Mouse (Mus musculus) urinary bladder, adult 18-20 months (tissue): ENCODE results near the gene Arfip1.
"Not testable (repeated sequence)": the region's sequence is repeated elsewhere in the genome, so short reads cannot be mapped to it uniquely, and the experiment has no call there.

Source experiments
- DNase-seq, 2 experiments: peaks; one replicate each; pipeline ENCODE4 v3.0.0; 2022; ENCODE audit warnings: low spot score in 2 of 2, mixed read lengths in 2 of 2

Arfip1 gene

DNA sequence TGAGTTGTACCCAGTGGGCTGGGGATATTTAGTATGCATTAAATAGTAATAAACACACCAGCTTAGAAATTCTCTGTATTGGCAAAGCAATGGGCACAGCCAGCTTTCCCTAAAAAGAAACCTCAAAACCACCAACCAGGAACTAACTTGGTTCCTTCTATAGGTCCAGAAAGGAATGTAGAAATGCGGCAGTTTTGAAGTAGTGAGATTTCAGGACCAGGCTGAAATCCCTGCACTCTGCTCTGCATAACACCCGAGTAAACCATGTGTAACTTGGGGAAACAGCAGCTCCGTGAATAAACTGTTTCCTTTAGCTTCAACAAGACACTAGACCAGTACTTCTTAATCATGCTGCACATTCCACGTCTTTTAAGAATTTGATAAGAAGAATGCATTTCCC lies 1.7 kb downstream of the Arfip1 start:
- no peak for DNase-seq

GRCm38 (mm10) chr3:84570501-84570900 lies 11.9 kb downstream of the Arfip1 start:
- no peak for DNase-seq

- DNase-seq = no peak
Observed at GRCm38 (mm10) chr3:84569587-84569986, 12.8 kb downstream of the Arfip1 start.

GRCm38 (mm10) chr3:84568540-84568939 lies 13.9 kb downstream of the Arfip1 start:
- no peak for DNase-seq

GRCm38 (mm10) chr3:84563415-84563814 lies 19.0 kb downstream of the Arfip1 start:
- DNase-seq = no peak

- not testable (repeated sequence) for DNase-seq
Observed at GRCm38 (mm10) chr3:84562911-84563310, 19.5 kb downstream of the Arfip1 start.

GRCm38 (mm10) chr3:84558301-84558700 lies 24.1 kb downstream of the Arfip1 start:
- DNase-seq = no peak

DNA sequence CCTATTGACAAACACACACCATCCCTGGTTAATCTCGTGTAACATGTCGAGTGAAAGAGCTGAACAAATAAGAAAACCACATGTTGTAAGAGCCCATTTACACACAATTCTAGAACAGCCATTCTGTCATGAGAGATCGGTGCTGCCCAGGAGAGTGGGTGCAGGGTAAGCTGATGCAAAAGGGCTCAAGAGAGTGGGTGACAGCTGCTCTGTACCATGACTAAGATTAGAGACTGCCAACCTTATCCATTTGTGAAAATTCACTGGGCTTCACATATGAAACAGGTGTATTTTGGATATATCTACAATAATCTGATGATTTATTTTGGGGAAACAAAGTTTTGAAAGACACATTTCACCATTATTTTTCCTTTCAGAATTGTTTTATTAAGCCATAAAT lies 26.6 kb downstream of the Arfip1 start:
- DNase-seq = no peak

DNA sequence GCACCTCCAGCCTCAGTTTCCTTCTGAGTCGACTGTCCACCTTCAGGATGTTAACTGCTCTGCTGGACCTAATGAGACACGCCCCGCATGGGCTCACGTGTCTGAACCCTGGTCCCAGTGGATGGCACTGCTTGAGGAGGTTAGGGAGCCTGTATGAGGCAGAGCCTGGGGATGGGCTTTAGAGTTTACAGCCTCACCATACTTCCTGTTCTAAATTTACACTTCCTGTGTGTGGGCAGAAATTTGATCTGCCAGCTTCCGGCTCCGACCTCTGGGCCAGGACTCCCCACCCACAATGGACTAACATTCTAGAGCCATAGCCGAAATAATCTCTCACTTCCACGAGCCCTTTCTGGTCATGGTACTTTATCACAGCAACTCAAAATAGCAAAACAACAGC lies 35.2 kb downstream of the Arfip1 start:
- DNase-seq = no peak

DNA sequence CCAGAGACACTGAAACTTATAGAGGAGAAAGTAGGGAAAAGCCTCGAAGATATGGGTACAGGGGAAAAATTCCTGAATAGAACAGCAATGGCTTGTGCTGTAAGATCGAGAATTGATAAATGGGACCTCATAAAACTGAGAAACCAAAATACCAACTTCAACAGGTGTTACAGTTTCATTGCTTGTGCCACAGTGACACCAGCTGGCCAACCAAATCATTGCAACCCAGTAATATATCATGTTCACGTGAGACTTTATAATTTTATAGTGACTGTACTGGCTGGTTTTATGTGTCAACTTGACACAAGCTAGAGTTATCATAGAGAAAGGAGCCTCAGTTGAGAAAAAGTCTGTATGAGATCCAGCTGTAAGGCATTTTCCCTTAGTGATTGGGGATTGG lies 40.0 kb downstream of the Arfip1 start:
- peak; percentile 26 to 51 for DNase-seq

GRCm38 (mm10) chr3:84541881-84542280 lies 40.5 kb downstream of the Arfip1 start:
- DNase-seq = no peak

DNA sequence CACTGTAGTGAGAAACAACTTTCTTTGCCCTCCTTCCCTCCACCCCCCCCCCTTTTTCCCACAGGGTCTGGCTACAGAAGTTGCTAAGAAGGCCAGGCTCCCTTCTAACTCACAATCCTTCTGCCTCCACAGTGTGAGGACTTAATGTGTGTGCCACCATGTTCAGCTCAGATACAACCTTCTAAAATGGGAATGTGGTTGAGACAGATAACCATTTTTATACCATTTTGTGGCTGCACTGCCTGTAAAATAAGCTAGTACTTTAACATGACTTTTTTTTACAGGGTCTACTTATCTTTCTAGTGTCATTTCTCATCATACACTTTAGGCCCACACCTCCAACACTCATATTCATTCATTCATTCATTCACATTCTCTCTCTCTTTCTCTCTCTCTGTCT lies 41.8 kb downstream of the Arfip1 start:
- DNase-seq = no peak

DNA sequence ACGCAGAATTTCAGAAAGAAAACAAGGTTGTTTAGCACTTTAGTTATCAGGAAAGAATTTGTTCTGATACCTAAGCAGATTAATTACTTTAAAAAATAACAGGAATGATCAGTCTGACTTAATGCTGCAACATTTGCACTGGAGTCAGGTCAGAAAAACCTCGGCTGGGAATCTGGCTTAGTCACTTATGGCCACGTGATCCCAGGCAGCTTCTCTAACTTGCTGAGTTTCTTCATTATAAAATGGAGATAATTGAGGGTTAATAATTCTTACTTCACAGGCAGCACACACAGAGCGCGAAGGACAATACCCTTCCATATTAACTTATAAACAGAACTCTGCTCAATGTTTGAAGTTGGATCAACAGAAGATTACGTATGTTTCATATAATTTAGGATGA lies 45.4 kb downstream of the Arfip1 start:
- DNase-seq = no peak

GRCm38 (mm10) chr3:84533227-84533626 lies 49.2 kb downstream of the Arfip1 start:
- DNase-seq = no peak

DNA sequence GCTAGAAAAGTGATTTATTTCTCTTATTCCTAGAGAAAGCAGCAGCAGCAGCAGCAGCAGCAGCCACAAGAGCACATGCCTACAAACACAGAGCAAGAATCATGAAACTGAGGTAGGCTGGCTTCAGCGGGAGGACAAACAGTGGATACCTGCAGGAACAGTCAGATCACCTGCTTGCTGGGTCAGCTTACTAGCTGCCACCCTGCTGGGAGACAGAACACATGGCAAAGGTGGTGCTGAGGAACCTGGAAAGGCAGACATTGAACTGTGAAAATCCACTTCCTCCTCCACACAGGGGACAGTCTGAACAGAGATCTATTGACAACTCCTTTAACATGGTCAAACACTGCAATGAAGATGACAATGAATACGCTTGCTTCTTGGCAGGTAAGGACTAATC lies 53.4 kb downstream of the Arfip1 start:
- DNase-seq = no peak

DNA sequence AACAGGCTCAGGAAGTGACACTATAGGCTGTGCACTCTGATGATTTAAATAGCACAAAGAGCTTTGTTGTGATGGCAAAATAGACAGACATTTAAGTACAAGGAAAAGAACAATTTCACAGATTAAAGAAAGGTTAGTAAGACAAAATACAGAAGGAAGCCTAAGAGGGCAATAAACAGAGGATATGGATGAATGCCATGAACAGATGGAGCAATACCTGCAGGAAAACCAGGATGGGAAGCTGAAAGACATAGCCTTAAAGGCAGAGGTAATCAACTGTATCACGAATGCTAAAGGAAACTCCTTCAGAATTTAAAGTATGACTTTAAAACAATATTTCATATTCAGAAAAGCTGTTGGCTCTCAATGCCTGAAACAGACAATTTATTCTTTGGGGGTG lies 57.5 kb downstream of the Arfip1 start:
- no peak for DNase-seq

GRCm38 (mm10) chr3:84516163-84516562 lies 66.3 kb downstream of the Arfip1 start:
- DNase-seq = no peak

GRCm38 (mm10) chr3:84512774-84513515 lies 69.5 kb downstream of the Arfip1 start:
- DNase-seq = no peak

- DNase-seq = no peak
Observed at GRCm38 (mm10) chr3:84505193-84505592, 77.2 kb downstream of the Arfip1 start.

DNA sequence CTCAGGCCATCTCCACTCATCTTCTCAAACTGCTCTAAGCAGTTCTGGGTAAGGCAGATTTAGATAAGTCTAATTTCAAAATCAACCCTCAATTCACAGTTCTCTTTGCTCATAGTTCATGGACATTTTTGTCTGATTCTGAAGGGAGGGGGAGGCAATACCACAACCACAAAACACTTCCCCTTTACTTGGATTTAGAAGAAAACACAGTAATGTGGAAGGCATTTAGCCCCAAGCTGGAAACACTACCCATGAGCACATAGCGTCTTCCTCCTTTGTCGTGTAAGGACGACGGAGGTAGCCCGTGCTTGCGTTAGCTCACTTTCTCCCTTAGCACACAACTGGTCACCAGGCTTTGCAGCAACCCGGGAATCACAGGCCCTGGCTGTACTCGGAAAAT lies 78.1 kb downstream of the Arfip1 start:
- DNase-seq = no peak

DNA sequence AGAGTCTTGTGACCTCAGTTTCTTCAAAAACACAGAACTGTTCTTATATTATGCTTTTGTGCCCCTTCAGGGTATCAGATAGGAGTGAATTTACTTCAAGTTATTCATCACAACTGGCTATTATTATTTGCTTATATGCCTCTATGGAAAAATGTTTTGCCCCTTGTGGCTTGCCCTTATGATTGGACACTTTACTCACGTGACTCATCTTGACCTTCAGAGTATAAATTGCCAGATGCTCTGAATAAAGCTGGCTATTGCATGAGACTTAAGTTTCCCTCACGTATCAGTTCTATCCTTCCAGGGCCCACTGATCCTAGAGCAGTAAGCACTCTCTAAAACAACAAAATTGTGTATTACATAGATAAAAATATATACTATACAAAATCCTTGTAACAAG lies 80.3 kb downstream of the Arfip1 start:
- no peak for DNase-seq

GRCm38 (mm10) chr3:84500491-84500890 lies 81.9 kb downstream of the Arfip1 start:
- DNase-seq = no peak

- no peak for DNase-seq
Observed at GRCm38 (mm10) chr3:84497718-84498117, 84.7 kb downstream of the Arfip1 start.

GRCm38 (mm10) chr3:84492657-84493056 lies 89.8 kb downstream of the Arfip1 start:
- DNase-seq = no peak
